Mouse (Mus musculus): Measurements from ENCODE around the gene Tmem108. TPM values are rescaled to one million over a fixed set of nuclear protein-coding genes. Genes with fewer than 3 reads are reported as not detected.

The Tmem108 gene
- polyA plus RNA-seq, 1 experiment from 2014 or later, result 8.3 TPM

- H3K36me3 ChIP-seq (ENCODE audit: insufficient read depth, low read length), result no peaks in the 10 kb centered on the region
- peak; percentile 87 for ATAC-seq (ENCODE audit: low FRiP score, low TSS enrichment)
- H3K27me3 ChIP-seq (ENCODE audit: insufficient read depth, low read length), result no peaks in the 10 kb centered on the region
- H3K9ac ChIP-seq (replicated peaks; ENCODE audit: low read length), result no peak overlapping the region
- peaks cover 8% of the 10 kb centered on the region; the same call in 1 of the 2 replicates for H3K9me3 ChIP-seq (ENCODE audit: low read length)
- H3K4me1 ChIP-seq (ENCODE audit: insufficient read depth, low read length), result no peaks in the 10 kb centered on the region
- 40% methylated on average over 7 of the region's 7 CpGs for WGBS
- H3K4me2 ChIP-seq (replicated peaks; ENCODE audit: low read depth, low read length), result no peak overlapping the region
- H3K27ac ChIP-seq (ENCODE audit: low read length), result no peak overlapping the region
- H3K4me3 ChIP-seq (ENCODE audit: low read length), result no peak overlapping the region
Measured at GRCm38 (mm10) chr9:103449092-103449491, 312.5 kb downstream of the Tmem108 start.

- WGBS, result 87% methylated on average over 5 of the region's 5 CpGs
- ATAC-seq (ENCODE audit: low FRiP score, low TSS enrichment), result no peak
Measured at GRCm38 (mm10) chr9:103444656-103445055, 317.0 kb downstream of the Tmem108 start.

GRCm38 (mm10) chr9:103443824-103444185, 317.8 kb downstream of the Tmem108 start:
- Histone ChIP-seq H3K4me3 (ENCODE audit: low read length) (no peak overlapping the region; the same call in 1 of the 2 replicates), H3K36me3 (ENCODE audit: insufficient read depth, low read length) (no peaks in the 10 kb centered on the region), H3K9ac (replicated peaks; ENCODE audit: low read length) (no peak overlapping the region), H3K4me2 (replicated peaks; ENCODE audit: low read depth, low read length) (peak overlapping the region; percentile 30), H3K27ac (ENCODE audit: low read length) (no peak overlapping the region), H3K27me3 (ENCODE audit: insufficient read depth, low read length) (no peaks in the 10 kb centered on the region), H3K9me3 (ENCODE audit: low read length) (peaks cover 8% of the 10 kb centered on the region; the same call in 1 of the 2 replicates), H3K4me1 (ENCODE audit: insufficient read depth, low read length) (peaks cover 21% of the 10 kb centered on the region)
- ATAC-seq (ENCODE audit: low FRiP score, low TSS enrichment), result 0 out of 2 replicates have a peak, but pooled peaks have one; percentile 42
- WGBS, result 31% methylated on average over 7 of the region's 7 CpGs

More at GRCm38 (mm10) chr9:103444656-103445055, 317.0 kb downstream of the Tmem108 start:
- no peaks in the 10 kb centered on the region for H3K27me3 ChIP-seq (ENCODE audit: insufficient read depth, low read length)
- H3K9me3 ChIP-seq (ENCODE audit: low read length), result peaks cover 8% of the 10 kb centered on the region; the same call in 1 of the 2 replicates
- H3K36me3 ChIP-seq (ENCODE audit: insufficient read depth, low read length), result no peaks in the 10 kb centered on the region
- no peak overlapping the region for H3K9ac ChIP-seq (replicated peaks; ENCODE audit: low read length)
- no peak overlapping the region for H3K27ac ChIP-seq (ENCODE audit: low read length)
- no peak overlapping the region for H3K4me2 ChIP-seq (replicated peaks; ENCODE audit: low read depth, low read length)
- no peak overlapping the region for H3K4me3 ChIP-seq (ENCODE audit: low read length)
- H3K4me1 ChIP-seq (ENCODE audit: insufficient read depth, low read length), result peaks cover 21% of the 10 kb centered on the region

GRCm38 (mm10) chr9:103443121-103443823, 318.4 kb downstream of the Tmem108 start:
- ATAC-seq (ENCODE audit: low FRiP score, low TSS enrichment), result peak; percentile 61; the same call in 1 of the 2 replicates
- Histone ChIP-seq H3K27ac (ENCODE audit: low read length) (no peak overlapping the region), H3K9me3 (ENCODE audit: low read length) (peaks cover 8% of the 10 kb centered on the region; the same call in 1 of the 2 replicates), H3K4me2 (replicated peaks; ENCODE audit: low read depth, low read length) (peak overlapping the region; percentile 30), H3K27me3 (ENCODE audit: insufficient read depth, low read length) (no peaks in the 10 kb centered on the region), H3K4me1 (ENCODE audit: insufficient read depth, low read length) (peaks cover 21% of the 10 kb centered on the region), H3K36me3 (ENCODE audit: insufficient read depth, low read length) (no peaks in the 10 kb centered on the region), H3K9ac (replicated peaks; ENCODE audit: low read length) (no peak overlapping the region; the same call in 1 of the 2 replicates), H3K4me3 (ENCODE audit: low read length) (no peak overlapping the region; the same call in 1 of the 2 replicates)
- WGBS, result 11% methylated on average over 13 of the region's 13 CpGs

DNA sequence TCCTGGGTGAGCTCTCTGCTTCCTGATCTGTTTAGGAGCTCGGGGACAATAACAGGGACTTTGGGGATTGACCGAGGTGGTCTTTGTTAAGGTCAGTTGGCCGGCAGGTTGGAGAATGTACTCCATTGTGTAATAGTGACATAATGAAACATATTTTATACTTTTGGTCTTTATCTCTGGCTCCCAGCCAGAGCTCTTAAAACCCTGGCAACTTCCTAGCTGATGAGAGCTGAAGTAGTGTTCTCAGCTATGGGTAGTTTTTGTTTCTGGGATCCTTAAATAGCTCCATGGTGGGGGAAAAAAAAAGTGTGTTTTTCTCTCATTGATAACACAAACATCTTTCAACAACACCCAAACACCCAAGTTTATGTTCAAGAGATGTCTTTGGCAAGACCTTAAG, 321.0 kb downstream of the Tmem108 start:
- WGBS, result 35% methylated on average over 3 of the region's 3 CpGs
- ATAC-seq (ENCODE audit: low FRiP score, low TSS enrichment), result no peak
- Histone ChIP-seq H3K9me3 (ENCODE audit: low read length) (peaks cover 8% of the 10 kb centered on the region; the same call in 1 of the 2 replicates), H3K9ac (replicated peaks; ENCODE audit: low read length) (no peak overlapping the region), H3K27ac (ENCODE audit: low read length) (no peak overlapping the region), H3K4me1 (ENCODE audit: insufficient read depth, low read length) (peaks cover 21% of the 10 kb centered on the region), H3K4me2 (replicated peaks; ENCODE audit: low read depth, low read length) (no peak overlapping the region), H3K36me3 (ENCODE audit: insufficient read depth, low read length) (no peaks in the 10 kb centered on the region), H3K27me3 (ENCODE audit: insufficient read depth, low read length) (no peaks in the 10 kb centered on the region), H3K4me3 (ENCODE audit: low read length) (no peak overlapping the region)

GRCm38 (mm10) chr9:103437104-103437503, 324.5 kb downstream of the Tmem108 start:
- no peak overlapping the region for H3K4me2 ChIP-seq (replicated peaks; ENCODE audit: low read depth, low read length)
- no peaks in the 10 kb centered on the region for H3K27me3 ChIP-seq (ENCODE audit: insufficient read depth, low read length)
- no peaks in the 10 kb centered on the region for H3K9me3 ChIP-seq (ENCODE audit: low read length)
- H3K9ac ChIP-seq (replicated peaks; ENCODE audit: low read length), result no peak overlapping the region
- no peak for ATAC-seq (ENCODE audit: low FRiP score, low TSS enrichment)
- H3K36me3 ChIP-seq (ENCODE audit: insufficient read depth, low read length), result no peaks in the 10 kb centered on the region
- H3K4me1 ChIP-seq (ENCODE audit: insufficient read depth, low read length), result peaks cover 23% of the 10 kb centered on the region
- H3K4me3 ChIP-seq (ENCODE audit: low read length), result no peak overlapping the region
- no peak overlapping the region for H3K27ac ChIP-seq (ENCODE audit: low read length)
- 38% methylated on average over 5 of the region's 5 CpGs for WGBS

DNA sequence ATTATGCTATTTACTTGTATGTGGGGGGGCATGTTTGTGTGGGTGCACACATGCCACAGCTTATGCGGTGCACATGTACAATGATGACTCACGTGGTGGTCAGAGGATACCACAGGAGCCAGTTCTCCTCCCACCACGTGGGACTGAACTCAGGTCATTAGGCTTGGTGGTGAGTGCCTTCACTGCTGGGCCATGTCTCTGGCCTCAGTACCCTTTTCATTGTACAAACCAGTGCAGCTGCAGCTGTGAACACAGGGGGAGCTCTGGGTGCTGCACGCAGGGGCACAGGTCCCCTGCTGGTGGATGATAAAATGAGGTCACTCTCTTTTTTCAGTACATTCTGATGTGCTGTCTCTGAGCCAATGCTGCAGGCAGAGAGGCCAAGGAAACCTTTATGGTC, 327.5 kb downstream of the Tmem108 start:
- no peak for ATAC-seq (ENCODE audit: low FRiP score, low TSS enrichment)
- no peaks in the 10 kb centered on the region for H3K9me3 ChIP-seq (ENCODE audit: low read length)
- no peaks in the 10 kb centered on the region for H3K27me3 ChIP-seq (ENCODE audit: insufficient read depth, low read length)
- H3K4me2 ChIP-seq (replicated peaks; ENCODE audit: low read depth, low read length), result no peak overlapping the region
- no peak overlapping the region for H3K4me3 ChIP-seq (ENCODE audit: low read length)
- H3K36me3 ChIP-seq (ENCODE audit: insufficient read depth, low read length), result no peaks in the 10 kb centered on the region
- H3K27ac ChIP-seq (ENCODE audit: low read length), result no peak overlapping the region
- no peak overlapping the region for H3K9ac ChIP-seq (replicated peaks; ENCODE audit: low read length)
- WGBS, result 47% methylated on average over 4 of the region's 4 CpGs
- peaks cover 13% of the 10 kb centered on the region for H3K4me1 ChIP-seq (ENCODE audit: insufficient read depth, low read length)

Other genes starting within 250 kb of the Tmem108 start
- gene Nphp3, start 240.7 kb upstream of the Tmem108 start, polyA plus RNA-seq (2015; fragmentation: Nextera tagmentation; extraction: Ambion mirVana), result 4.3 and 6.2 TPM in 2 replicates